7 mouse cellular contexts compared by ENCODE assay signal in the genomic region with DNA sequence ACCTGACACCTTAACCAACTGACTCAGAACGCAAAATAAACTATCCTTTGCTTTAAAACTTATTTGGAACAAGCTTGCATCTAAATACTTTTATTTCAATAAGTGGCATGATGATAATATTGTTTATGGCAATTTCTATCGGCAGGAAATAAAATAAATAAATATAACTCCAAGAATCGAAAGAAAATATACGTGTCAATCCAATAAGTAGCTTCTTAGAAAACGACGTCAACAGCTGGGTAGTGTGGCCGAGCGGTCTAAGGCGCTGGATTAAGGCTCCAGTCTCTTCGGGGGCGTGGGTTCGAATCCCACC. TPM values are rescaled to one million over a fixed set of nuclear protein-coding genes. Genes with fewer than 3 reads are reported as not detected.
DNase-seq lines count a peak whose midpoint lies in the region; ATAC-seq and TF ChIP-seq lines count a peak whose summit lies in the region.

No protein-coding gene starts in this region.

- no peaks in the 10 kb centered on the region for H3K36me3 ChIP-seq in lung, postnatal 0 days (ENCODE audit: insufficient read depth, low read length)
- H3K36me3 ChIP-seq in forebrain, embryonic 11.5 days (ENCODE audit: control insufficient read depth, insufficient read depth, low read length): no peaks in the 10 kb centered on the region
- no peaks in the 10 kb centered on the region for H3K36me3 ChIP-seq in limb, embryonic 13.5 days
- no peaks in the 10 kb centered on the region for H3K36me3 ChIP-seq in stomach, embryonic 14.5 days (ENCODE audit: control insufficient read depth, insufficient read depth, low read length)

- TF ChIP-seq CTCF in lung, postnatal 0 days (IDR thresholded peaks at IDR 0.05): no peak

- no peak overlapping the region; the same call in 1 of the 2 replicates for H3K4me2 ChIP-seq in lung, postnatal 0 days (replicated peaks; ENCODE audit: low read depth, low read length)
- no peak overlapping the region; the same call in 1 of the 2 replicates for H3K4me2 ChIP-seq in forebrain, embryonic 11.5 days (ENCODE audit: low read depth, low read length, severe bottlenecking)
- H3K4me2 ChIP-seq in limb, embryonic 13.5 days (replicated peaks): peak overlapping the region; percentile 77
- H3K4me2 ChIP-seq in stomach, embryonic 14.5 days (replicated peaks; ENCODE audit: low read depth, low read length): peak overlapping the region; percentile 31; the same call in 1 of the 2 replicates

- WGBS in lung, postnatal 0 days: 3% methylated on average over 12 of the region's 12 CpGs
- 8% methylated on average over 12 of the region's 12 CpGs for WGBS in forebrain, embryonic 11.5 days
- WGBS in limb, embryonic 13.5 days: 10% methylated on average over 12 of the region's 12 CpGs
- 9% methylated on average over 12 of the region's 12 CpGs for WGBS in stomach, embryonic 14.5 days

- no peaks in the 10 kb centered on the region for H3K4me1 ChIP-seq in lung, postnatal 0 days (ENCODE audit: insufficient read depth, low read depth, low read length)
- H3K4me1 ChIP-seq in forebrain, embryonic 11.5 days (replicated peaks; ENCODE audit: control insufficient read depth, insufficient read depth, low read length): no peaks in the 10 kb centered on the region
- peaks cover 16% of the 10 kb centered on the region; the same call in 1 of the 2 replicates for H3K4me1 ChIP-seq in limb, embryonic 13.5 days
- H3K4me1 ChIP-seq in stomach, embryonic 14.5 days (ENCODE audit: control insufficient read depth, insufficient read depth, low read length): peaks cover 5% of the 10 kb centered on the region; the same call in 1 of the 2 replicates

- no peak overlapping the region for H3K27ac ChIP-seq in lung, postnatal 0 days (ENCODE audit: low read length)
- H3K27ac ChIP-seq in forebrain, embryonic 11.5 days (ENCODE audit: low read depth, low read length): no peak overlapping the region
- H3K27ac ChIP-seq in limb, embryonic 13.5 days: no peak overlapping the region
- H3K27ac ChIP-seq in stomach, embryonic 14.5 days (ENCODE audit: low read length): no peak overlapping the region

- no peak for ATAC-seq in lung, postnatal 0 days
- no peak; the same call in 1 of the 2 replicates for ATAC-seq in forebrain, embryonic 11.5 days (replicated peaks; ENCODE audit: low FRiP score)
- no peak for ATAC-seq in limb, embryonic 13.5 days (ENCODE audit: low FRiP score, low read depth)
- peak; percentile 88 for ATAC-seq in stomach, embryonic 14.5 days (ENCODE audit: insufficient number of reproducible peaks, insufficient read depth, low FRiP score, low read depth)

- no peak for DNase-seq in lung, postnatal 0 days (ENCODE audit: low spot score)
- no peak for DNase-seq in lung, postnatal 4 days
- no peak for DNase-seq in forebrain, embryonic 11.5 days (ENCODE audit: low spot score)
- DNase-seq in cerebellum, postnatal 14 days: no peak
- DNase-seq in gastrocnemius, postnatal 14 days: no peak

- H3K27me3 ChIP-seq in lung, postnatal 0 days (replicated peaks; ENCODE audit: insufficient read depth, low read length): no peaks in the 10 kb centered on the region
- H3K27me3 ChIP-seq in forebrain, embryonic 11.5 days (ENCODE audit: control insufficient read depth, insufficient read depth, low read length): no peaks in the 10 kb centered on the region
- no peaks in the 10 kb centered on the region for H3K27me3 ChIP-seq in limb, embryonic 13.5 days
- H3K27me3 ChIP-seq in stomach, embryonic 14.5 days (ENCODE audit: control insufficient read depth, insufficient read depth, low read length): no peaks in the 10 kb centered on the region

- no peak overlapping the region for H3K9ac ChIP-seq in lung, postnatal 0 days (replicated peaks; ENCODE audit: low read depth)
- H3K9ac ChIP-seq in forebrain, embryonic 11.5 days (ENCODE audit: low read length): no peak overlapping the region
- H3K9ac ChIP-seq in limb, embryonic 13.5 days: no peak overlapping the region
- H3K9ac ChIP-seq in stomach, embryonic 14.5 days (replicated peaks; ENCODE audit: low read depth, low read length): no peak overlapping the region

- peak overlapping the region; percentile 88 for H3K4me3 ChIP-seq in lung, postnatal 0 days (ENCODE audit: low read depth, low read length)
- H3K4me3 ChIP-seq in forebrain, embryonic 11.5 days (ENCODE audit: low read depth, low read length): peak overlapping the region; percentile 92
- H3K4me3 ChIP-seq in limb, embryonic 13.5 days: peak overlapping the region; percentile 99
- peak overlapping the region; percentile 73 for H3K4me3 ChIP-seq in stomach, embryonic 14.5 days (ENCODE audit: low read depth, low read length)

- 0 out of 2 replicates have a peak, but pooled peaks have one; percentile 26 for TF ChIP-seq EP300 in lung, postnatal 0 days (IDR thresholded peaks at IDR 0.05)

- intact Hi-C loops in gastrocnemius, postnatal 14 days (cut with DNase I; ENCODE audit: low total_unique reads): loop anchor here (5.0 kb wide), 1 partner anchor 80 kb away; no protein-coding TSS in a partner anchor

- no peaks in the 10 kb centered on the region for H3K9me3 ChIP-seq in lung, postnatal 0 days (ENCODE audit: low read length)
- H3K9me3 ChIP-seq in forebrain, embryonic 11.5 days (ENCODE audit: control insufficient read depth, low read length): no peaks in the 10 kb centered on the region
- H3K9me3 ChIP-seq in limb, embryonic 13.5 days: no peaks in the 10 kb centered on the region
- no peaks in the 10 kb centered on the region for H3K9me3 ChIP-seq in stomach, embryonic 14.5 days (ENCODE audit: control insufficient read depth, low read depth, low read length)

RNA-seq across cellular contexts. Expression of a gene that starts 0.3 kb away (rescaled TPM):
- 14.4 and 14.6 TPM in 2 replicates for polyA plus RNA-seq in lung, postnatal 0 days (2015; fragmentation: Nextera tagmentation; extraction: Ambion mirVana)
- polyA plus RNA-seq in forebrain, embryonic 11.5 days (2014; fragmentation: Nextera tagmentation; extraction: Ambion mirVana): 27.1 and 29.1 TPM in 2 replicates
- polyA plus RNA-seq in limb, embryonic 13.5 days (2015; fragmentation: Nextera tagmentation; extraction: Ambion mirVana): 40.0 and 41.9 TPM in 2 replicates
- polyA plus RNA-seq in stomach, embryonic 14.5 days (2014; fragmentation: Nextera tagmentation; extraction: Ambion mirVana): 26.3 and 28.0 TPM in 2 replicates
- total RNA-seq in gastrocnemius, postnatal 14 days (2021): 10 to 100 TPM; 12.3 TPM

Comparison
In these comparisons a context has a peak if more than half of its experiments do, and no peak if none do; other contexts are left out.
1. H3K4me2 ChIP-seq: peak in limb, embryonic 13.5 days (single experiment) and stomach, embryonic 14.5 days (single experiment); none in lung, postnatal 0 days (single experiment) and forebrain, embryonic 11.5 days (single experiment).
2. Peak in every context shown above with its lines, with median percentiles within 50 percentile points of each other: H3K4me3 ChIP-seq.